Mouse (Mus musculus) limb, embryonic 11.5 days (tissue): ENCODE measurements at regions not wholly inside any gene's neighbourhood (a gene's known extent, or its start where the extent isn't known, plus 50 kb on each side); places are given as distances from the start of the nearest gene placed in this dataset.

Experiments used
- ATAC-seq: fragments of 200-750 bp; cut with Nextera tagmentation; 2 replicates; pipeline ENCODE4 v1.8.0; 2017; ENCODE audit warnings: low read depth; ENCODE audit not compliant: insufficient number of reproducible peaks, low FRiP score, low TSS enrichment
- DNase-seq: peaks from one replicate; pipeline ENCODE4 v3.0.0-alpha.2; 2015; ENCODE audit warnings: low spot score
- H3K27ac ChIP-seq: fragments of 300-500 bp; sonication (generic); replicated peaks from 2 replicates; pipeline ENCODE4 v1.5.1; 2014; ENCODE audit warnings: low read depth, mild to moderate bottlenecking, low read length
- H3K27me3 ChIP-seq: fragments of 300-500 bp; sonication (generic); 2 replicates; pipeline ENCODE4 v1.6.1; 2014; ENCODE audit warnings: mild to moderate bottlenecking, low read length, mixed read lengths; ENCODE audit not compliant: control insufficient read depth, insufficient read depth
- H3K36me3 ChIP-seq: fragments of 300-500 bp; sonication (generic); 2 replicates; pipeline ENCODE4 v1.6.1; 2014; ENCODE audit warnings: mild to moderate bottlenecking, low read length, moderate library complexity, mixed read lengths; ENCODE audit not compliant: control insufficient read depth, insufficient read depth
- H3K4me1 ChIP-seq: fragments of 300-500 bp; sonication (generic); 2 replicates; pipeline ENCODE4 v1.6.1; 2014; ENCODE audit warnings: low read length, mixed read lengths; ENCODE audit not compliant: control insufficient read depth, insufficient read depth
- H3K4me2 ChIP-seq: fragments of 300-500 bp; sonication (generic); 2 replicates; pipeline ENCODE4 v1.6.1; 2014; ENCODE audit warnings: low read depth, mild to moderate bottlenecking, moderate library complexity; ENCODE audit not compliant: severe bottlenecking
- H3K4me3 ChIP-seq: fragments of 300-500 bp; sonication (generic); 2 replicates; pipeline ENCODE4 v1.5.1; 2014; ENCODE audit warnings: low read depth, low read length
- H3K9ac ChIP-seq: fragments of 300-500 bp; sonication (generic); 2 replicates; pipeline ENCODE4 v1.6.1; 2014; ENCODE audit warnings: mild to moderate bottlenecking, low read length
- H3K9me3 ChIP-seq: fragments of 300-500 bp; sonication (generic); 2 replicates; pipeline ENCODE4 v1.6.1; 2016; ENCODE audit warnings: low read length; ENCODE audit not compliant: control insufficient read depth
- WGBS: fragments of 180-500 bp; shearing (Covaris S2); extraction: QIAGEN DNeasy Blood & Tissue Kit; methylation state at CpG from one replicate; pipeline ENCODE4 v1.1.7; 2014; 5-methylcytosine and 5-hydroxymethylcytosine counted together

DNA sequence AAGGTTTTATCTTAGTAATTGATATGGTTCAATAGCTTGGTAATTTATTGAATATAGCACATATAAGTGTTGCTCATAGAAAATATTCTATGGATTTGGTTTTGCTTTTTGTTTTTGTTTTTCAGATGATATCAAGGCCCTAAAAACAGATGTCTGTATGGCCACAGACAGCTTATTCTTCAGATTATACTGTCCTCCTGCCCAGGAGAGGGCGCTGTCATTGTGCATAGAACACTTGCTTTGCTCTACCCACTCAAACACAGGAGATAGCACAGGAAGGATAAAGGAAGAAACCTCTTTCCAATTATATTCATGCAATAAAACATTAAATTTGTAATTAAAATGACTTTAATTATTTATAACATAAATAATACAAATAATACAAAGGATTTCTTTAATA is 115.4 kb upstream of the Ndst3 start:
- Histone ChIP-seq H3K9ac (no peak overlapping the region), H3K4me3 (no peak overlapping the region), H3K4me2 (no peak overlapping the region), H3K27me3 (no peaks in the 10 kb centered on the region), H3K9me3 (no peaks in the 10 kb centered on the region), H3K4me1 (no peaks in the 10 kb centered on the region), H3K36me3 (no peaks in the 10 kb centered on the region), H3K27ac (no peak overlapping the region)
- DNase-seq (no peak), ATAC-seq (no peak)
- 89% methylated on average over 1 of the region's 1 CpGs for WGBS

DNA sequence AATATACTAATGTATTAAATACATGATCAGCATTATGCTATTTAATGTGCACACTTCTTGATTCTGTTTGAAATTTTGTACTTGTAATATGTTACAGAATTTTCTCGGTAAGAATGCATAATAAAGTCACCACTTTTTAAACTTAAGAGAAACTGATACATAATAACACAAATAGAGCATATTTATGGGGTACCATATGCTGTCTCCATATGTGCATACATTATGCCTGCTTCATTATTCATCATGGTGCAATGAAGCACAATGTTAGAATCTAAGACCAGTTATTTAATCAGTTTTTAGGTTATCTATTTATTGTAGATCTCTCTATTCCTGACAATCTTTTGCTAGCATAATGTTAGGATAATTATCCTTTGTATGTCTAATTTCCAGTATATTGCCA is 115.9 kb upstream of the Ndst3 start:
- ATAC-seq: no peak
- WGBS: 87% methylated on average over 1 of the region's 1 CpGs
- DNase-seq: no peak

GRCm38 (mm10) chr3:123810018-123810942 is 119.6 kb upstream of the Ndst3 start:
- DNase-seq (no peak), ATAC-seq (no peak)
- no peak overlapping the region for H3K27ac ChIP-seq
- no peaks in the 10 kb centered on the region for H3K4me1 ChIP-seq
- H3K9ac ChIP-seq: no peak overlapping the region
- no peaks in the 10 kb centered on the region for H3K27me3 ChIP-seq
- no peak overlapping the region for H3K4me3 ChIP-seq
- no peaks in the 10 kb centered on the region for H3K9me3 ChIP-seq
- no peaks in the 10 kb centered on the region for H3K36me3 ChIP-seq
- no peak overlapping the region for H3K4me2 ChIP-seq
- WGBS: 91% methylated on average over 10 of the region's 10 CpGs

More for the DNA sequence above, 115.9 kb upstream of the Ndst3 start:
- no peaks in the 10 kb centered on the region for H3K36me3 ChIP-seq
- H3K4me2 ChIP-seq: no peak overlapping the region
- no peak overlapping the region for H3K4me3 ChIP-seq
- no peak overlapping the region for H3K9ac ChIP-seq
- no peaks in the 10 kb centered on the region for H3K9me3 ChIP-seq
- H3K4me1 ChIP-seq: no peaks in the 10 kb centered on the region
- no peak overlapping the region for H3K27ac ChIP-seq
- no peaks in the 10 kb centered on the region for H3K27me3 ChIP-seq

DNA sequence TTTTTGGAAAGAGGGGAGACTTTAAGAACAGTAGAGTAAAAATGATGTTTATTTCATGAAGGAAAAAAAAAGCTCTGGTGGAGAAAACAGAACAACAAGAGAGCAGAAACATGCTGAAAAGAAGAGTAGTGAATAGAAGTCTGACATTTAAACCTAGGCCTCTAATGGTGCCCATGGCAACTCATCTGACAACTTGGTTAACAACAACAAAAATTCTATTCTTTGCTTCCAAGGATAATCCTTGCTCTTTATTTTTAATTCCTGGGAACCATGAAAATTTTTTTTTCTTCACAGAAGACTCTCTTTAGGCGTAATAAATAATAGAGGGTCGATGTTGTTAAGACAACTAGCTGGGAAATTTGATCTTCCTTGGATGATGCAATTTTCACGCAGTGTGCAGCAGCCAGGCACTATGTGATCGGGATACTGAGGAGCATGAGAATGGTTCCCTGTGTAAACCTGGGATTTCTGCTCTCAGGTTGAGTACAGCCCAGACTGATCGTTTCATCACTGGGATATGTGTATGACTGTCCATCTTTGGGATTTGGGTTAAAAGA is 120.4 kb upstream of the Ndst3 start:
- no peaks in the 10 kb centered on the region for H3K27me3 ChIP-seq
- no peak overlapping the region for H3K4me2 ChIP-seq
- no peak overlapping the region for H3K4me3 ChIP-seq
- DNase-seq: no peak
- H3K9me3 ChIP-seq: no peaks in the 10 kb centered on the region
- no peak for ATAC-seq
- no peak overlapping the region for H3K9ac ChIP-seq
- WGBS: 80% methylated on average over 5 of the region's 5 CpGs
- H3K4me1 ChIP-seq: no peaks in the 10 kb centered on the region
- no peaks in the 10 kb centered on the region for H3K36me3 ChIP-seq
- H3K27ac ChIP-seq: no peak overlapping the region

GRCm38 (mm10) chr3:123828790-123829189 is 138.1 kb upstream of the Ndst3 start:
- Histone ChIP-seq H3K27me3 (no peaks in the 10 kb centered on the region), H3K36me3 (no peaks in the 10 kb centered on the region), H3K9me3 (no peaks in the 10 kb centered on the region), H3K4me2 (no peak overlapping the region), H3K4me1 (no peaks in the 10 kb centered on the region), H3K27ac (no peak overlapping the region), H3K4me3 (no peak overlapping the region), H3K9ac (no peak overlapping the region)
- no peak for DNase-seq
- WGBS: 80% methylated on average over 6 of the region's 6 CpGs
- ATAC-seq: no peak

GRCm38 (mm10) chr3:123838385-123839170 is 147.9 kb upstream of the Ndst3 start:
- H3K4me2 ChIP-seq: no peak overlapping the region
- no peak for ATAC-seq
- 83% methylated on average over 10 of the region's 10 CpGs for WGBS

GRCm38 (mm10) chr3:123846554-123846953 is 155.9 kb upstream of the Ndst3 start:
- no peaks in the 10 kb centered on the region for H3K36me3 ChIP-seq
- no peak overlapping the region for H3K9ac ChIP-seq
- H3K4me3 ChIP-seq: no peak overlapping the region
- no peak overlapping the region for H3K4me2 ChIP-seq
- 77% methylated on average over 1 of the region's 1 CpGs for WGBS
- 0 out of 2 replicates have a peak, but pooled peaks cover 2% of the 10 kb centered on the region for H3K27me3 ChIP-seq
- no peak overlapping the region for H3K27ac ChIP-seq
- no peaks in the 10 kb centered on the region for H3K9me3 ChIP-seq
- DNase-seq: no peak
- no peak for ATAC-seq
- H3K4me1 ChIP-seq: no peaks in the 10 kb centered on the region

More at GRCm38 (mm10) chr3:123838385-123839170, 147.9 kb upstream of the Ndst3 start:
- Histone ChIP-seq H3K4me1 (no peaks in the 10 kb centered on the region), H3K9me3 (no peaks in the 10 kb centered on the region), H3K4me3 (no peak overlapping the region), H3K27me3 (no peaks in the 10 kb centered on the region), H3K27ac (no peak overlapping the region), H3K36me3 (no peaks in the 10 kb centered on the region), H3K9ac (no peak overlapping the region)
- DNase-seq: no peak

DNA sequence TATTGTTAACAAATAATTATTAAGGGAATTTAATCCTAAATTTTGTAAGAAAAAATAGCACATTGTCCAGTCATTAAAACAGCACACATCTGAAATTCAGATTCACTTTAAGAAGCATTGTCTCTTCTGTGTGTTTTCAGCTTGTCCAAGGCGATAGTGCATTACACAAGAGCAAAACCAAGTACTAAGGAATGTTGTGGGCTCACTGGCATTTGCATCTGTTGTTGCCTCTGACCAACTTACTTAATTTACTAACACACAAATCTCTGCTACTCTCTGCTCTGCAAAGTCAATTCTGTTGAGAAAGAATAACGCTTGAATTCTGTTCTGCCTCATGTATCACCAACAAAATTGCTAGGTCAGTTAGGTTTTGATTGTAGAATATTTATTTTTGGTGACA is 158.0 kb upstream of the Ndst3 start:
- no peak overlapping the region for H3K4me2 ChIP-seq
- no peak for ATAC-seq
- no peaks in the 10 kb centered on the region for H3K36me3 ChIP-seq
- no peak for DNase-seq
- no peaks in the 10 kb centered on the region for H3K9me3 ChIP-seq
- H3K4me1 ChIP-seq: no peaks in the 10 kb centered on the region
- H3K27ac ChIP-seq: no peak overlapping the region
- H3K9ac ChIP-seq: no peak overlapping the region
- no peak overlapping the region for H3K4me3 ChIP-seq
- H3K27me3 ChIP-seq: 0 out of 2 replicates have a peak, but pooled peaks cover 2% of the 10 kb centered on the region
- 92% methylated on average over 2 of the region's 2 CpGs for WGBS
